Comparison of ENCODE assay signal across 8 mouse cellular contexts in the genomic region with DNA sequence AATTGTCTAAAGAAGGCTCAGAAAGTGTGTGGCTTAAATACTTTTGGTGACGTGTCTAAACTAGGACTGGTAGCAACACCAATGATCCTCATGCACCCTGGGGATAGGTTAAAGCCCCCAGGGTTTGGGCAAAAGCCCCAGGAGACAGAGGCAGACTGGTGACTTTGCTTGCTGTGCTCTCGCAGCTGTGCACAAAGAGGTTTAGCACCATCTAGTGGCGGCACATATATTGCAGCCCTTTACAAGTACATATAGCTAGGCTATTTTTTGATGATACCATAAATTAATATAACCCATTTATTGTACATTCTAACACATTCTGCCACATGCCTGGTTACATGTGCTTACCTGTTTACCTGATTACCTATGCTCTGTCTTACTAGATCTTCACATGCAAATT.
A peak's percentile ranks its signal among the peaks of the same experiment; 100 is the strongest.
DNase-seq lines count a peak whose midpoint lies in the region; ATAC-seq lines count a peak whose summit lies in the region.

No protein-coding gene starts in this region.

- H3K27me3 ChIP-seq in forebrain, embryonic 10.5 days (ENCODE audit: poor library complexity, severe bottlenecking): no peaks in the 10 kb centered on the region

- WGBS in forebrain, embryonic 10.5 days: 3% methylated on average over 3 of the region's 3 CpGs

- peaks cover 2% of the 10 kb centered on the region; the same call in 1 of the 2 replicates for H3K9me3 ChIP-seq in forebrain, embryonic 10.5 days

- peak; percentile 2 to 26 for DNase-seq in urinary bladder, adult 18-20 months (ENCODE audit: low spot score in 2 of 2)
- no peak for DNase-seq in urinary bladder, adult 2 months (ENCODE audit: low spot score)
- DNase-seq in adrenal gland, postnatal 14 days: peak; percentile 58
- peak; percentile 23 for DNase-seq in forebrain, embryonic 10.5 days (ENCODE audit: extremely low spot score, low spot score)
- DNase-seq in left cerebral cortex, postnatal 36 days (ENCODE audit: low spot score in 2 of 2): peak; percentile 7 to 15
- DNase-seq in naive thymus-derived CD4-positive, alpha-beta T cell, adult 2 months (ENCODE audit: low read depth): peak; percentile 31

- intact Hi-C loops in left cerebral cortex, postnatal 36 days (cut with DNase I): no loop called here

- no peak overlapping the region for H3K27ac ChIP-seq in forebrain, embryonic 10.5 days

- H3K4me1 ChIP-seq in forebrain, embryonic 10.5 days: no peaks in the 10 kb centered on the region

- H3K36me3 ChIP-seq in forebrain, embryonic 10.5 days (replicated peaks): no peaks in the 10 kb centered on the region

- peak; percentile 48 for ATAC-seq in inflammation-experienced regulatory T-cells, adult 6 months
- ATAC-seq in monocyte, adult 5-6 weeks (replicated peaks; ENCODE audit: insufficient number of reproducible peaks, low FRiP score, low TSS enrichment, poor library complexity, severe bottlenecking): no peak

- H3K4me3 ChIP-seq in forebrain, embryonic 10.5 days: no peak overlapping the region
